Mouse (Mus musculus): ENCODE measurements around the gene Vars2. TPM values are rescaled to one million over a fixed set of nuclear protein-coding genes. Genes with fewer than 3 reads are reported as not detected.
A peak's percentile ranks its signal among the peaks of the same experiment; 100 is the strongest.

The Vars2 gene
- polyA plus RNA-seq, 1 experiment, result 13.7 TPM

DNA sequence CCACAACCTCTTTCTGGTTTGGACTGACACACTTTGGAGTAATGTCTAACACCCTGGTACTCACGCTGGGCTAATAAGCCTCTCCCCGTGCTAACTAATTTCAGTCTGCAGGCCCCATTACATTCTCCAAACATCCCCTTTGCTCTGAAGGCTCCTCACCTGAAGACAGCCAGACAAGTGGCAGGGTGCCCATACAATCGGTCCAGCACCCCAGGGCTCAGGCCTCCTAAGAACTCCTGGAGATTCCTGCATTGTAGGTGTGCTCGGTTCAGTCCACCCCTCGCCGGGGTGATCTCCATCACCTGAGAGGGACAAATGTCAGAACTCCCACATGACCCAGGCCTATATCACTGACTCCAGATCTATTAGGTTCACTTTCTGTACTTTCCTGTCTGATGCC lies 5.1 kb upstream of the Vars2 start:
- Histone ChIP-seq H3K79me2 (ENCODE audit: control insufficient read depth, insufficient read depth) (no peaks in the 10 kb centered on the region), H3K4me3 (peak overlapping the region; percentile 55), H3K36me3 (ENCODE audit: control insufficient read depth, insufficient read depth) (no peaks in the 10 kb centered on the region), H3K27me3 (ENCODE audit: control insufficient read depth, insufficient read depth, insufficient read length) (no peaks in the 10 kb centered on the region), H3K4me2 (ENCODE audit: low read depth) (peak overlapping the region; percentile 68), H3ac (ENCODE audit: control insufficient read depth, insufficient read length) (no peak overlapping the region)
- TF ChIP-seq POLR2AphosphoS2 (IDR thresholded peaks at IDR 0.05; ENCODE audit: insufficient read length, low read depth) (no peak), POLR2A (IDR thresholded peaks at IDR 0.05; ENCODE audit: insufficient read length, low read depth) (no peak), E2F4 (IDR thresholded peaks at IDR 0.05; ENCODE audit: insufficient read depth) (no peak), MYOD1 (IDR thresholded peaks at IDR 0.05; ENCODE audit: control insufficient read depth in 1 of 3, insufficient read length in 2 of 3, low read depth in 2 of 3) (no peak), USF1 (IDR thresholded peaks at IDR 0.05; ENCODE audit: low read depth) (no peak), MAX (IDR thresholded peaks at IDR 0.05; ENCODE audit: low read depth) (no peak), TCF12 (IDR thresholded peaks at IDR 0.05; ENCODE audit: insufficient read depth, poor library complexity, severe bottlenecking) (no peak), MYOG (IDR thresholded peaks at IDR 0.05; ENCODE audit: control insufficient read depth in 1 of 3, insufficient read depth in 1 of 3, insufficient read length in 2 of 3, low read depth in 2 of 3) (no peak), CEBPB (IDR thresholded peaks at IDR 0.05; ENCODE audit: insufficient read depth, poor library complexity, severe bottlenecking) (no peak), SRF (IDR thresholded peaks at IDR 0.05; ENCODE audit: control insufficient read depth, insufficient read length, low read depth) (no peak), REST (IDR thresholded peaks at IDR 0.05; ENCODE audit: insufficient read depth, insufficient read length) (no peak), TCF3 (IDR thresholded peaks at IDR 0.05; ENCODE audit: insufficient read length, low read depth) (no peak)

DNA sequence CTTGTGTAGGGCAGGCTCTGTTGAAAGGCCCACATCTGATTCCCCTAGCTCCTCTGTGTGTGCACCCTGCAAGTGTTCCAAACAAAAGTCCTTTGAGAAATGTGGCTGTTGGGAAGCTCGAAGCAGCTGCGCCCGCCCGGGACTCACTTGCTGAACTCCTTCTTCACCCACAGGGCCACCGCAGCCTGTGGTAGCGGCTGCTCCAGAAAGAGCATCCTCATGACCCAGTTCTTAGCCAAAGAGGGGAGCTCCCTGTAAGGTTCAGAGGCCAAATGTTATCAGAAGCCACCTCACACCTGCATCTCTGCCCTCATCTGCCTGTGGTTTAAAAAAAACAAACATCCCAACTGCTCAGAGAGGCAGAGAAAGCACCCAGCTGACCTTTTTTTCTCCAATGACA lies 4.5 kb upstream of the Vars2 start:
- Histone ChIP-seq H3K79me2 (ENCODE audit: control insufficient read depth, insufficient read depth) (no peaks in the 10 kb centered on the region), H3K27me3 (ENCODE audit: control insufficient read depth, insufficient read depth, insufficient read length) (no peaks in the 10 kb centered on the region), H3K4me3 (no peak overlapping the region), H3K36me3 (ENCODE audit: control insufficient read depth, insufficient read depth) (no peaks in the 10 kb centered on the region), H3K4me2 (ENCODE audit: low read depth) (no peak overlapping the region), H3ac (ENCODE audit: control insufficient read depth, insufficient read length) (no peak overlapping the region)
- TF ChIP-seq MYOG (IDR thresholded peaks at IDR 0.05; ENCODE audit: control insufficient read depth in 1 of 3, insufficient read depth in 1 of 3, insufficient read length in 2 of 3, low read depth in 2 of 3) (no peak), MYOD1 (IDR thresholded peaks at IDR 0.05; ENCODE audit: control insufficient read depth in 1 of 3, insufficient read length in 2 of 3, low read depth in 2 of 3) (no peak), TCF3 (IDR thresholded peaks at IDR 0.05; ENCODE audit: insufficient read length, low read depth) (no peak), POLR2AphosphoS2 (IDR thresholded peaks at IDR 0.05; ENCODE audit: insufficient read length, low read depth) (no peak), E2F4 (IDR thresholded peaks at IDR 0.05; ENCODE audit: insufficient read depth) (no peak), POLR2A (IDR thresholded peaks at IDR 0.05; ENCODE audit: insufficient read length, low read depth) (no peak), USF1 (IDR thresholded peaks at IDR 0.05; ENCODE audit: low read depth) (no peak), TCF12 (IDR thresholded peaks at IDR 0.05; ENCODE audit: insufficient read depth, poor library complexity, severe bottlenecking) (no peak), CEBPB (IDR thresholded peaks at IDR 0.05; ENCODE audit: insufficient read depth, poor library complexity, severe bottlenecking) (no peak), REST (IDR thresholded peaks at IDR 0.05; ENCODE audit: insufficient read depth, insufficient read length) (no peak), SRF (IDR thresholded peaks at IDR 0.05; ENCODE audit: control insufficient read depth, insufficient read length, low read depth) (no peak), MAX (IDR thresholded peaks at IDR 0.05; ENCODE audit: low read depth) (no peak)

DNA sequence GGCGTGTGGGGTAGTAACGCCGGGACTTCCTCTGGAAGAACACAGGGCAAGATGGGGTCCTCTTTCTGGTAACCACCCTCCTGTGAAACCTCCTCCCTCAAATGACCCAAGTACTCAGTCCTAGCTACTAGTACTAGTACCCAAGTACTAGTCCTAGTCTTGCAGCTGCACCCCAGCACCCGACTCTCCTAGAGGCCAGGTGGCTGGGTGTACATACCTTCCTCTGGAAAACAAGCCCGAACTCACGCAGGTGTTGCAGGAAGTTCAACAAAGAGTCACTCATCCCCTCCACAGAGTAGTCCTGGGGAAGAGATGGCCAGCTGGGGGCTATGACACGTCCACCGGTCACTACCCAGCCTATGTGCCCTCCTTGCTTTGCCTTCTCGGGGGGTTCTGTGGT lies 2.3 kb upstream of the Vars2 start:
- Histone ChIP-seq H3K27me3 (ENCODE audit: control insufficient read depth, insufficient read depth, insufficient read length) (no peaks in the 10 kb centered on the region), H3K36me3 (ENCODE audit: control insufficient read depth, insufficient read depth) (no peaks in the 10 kb centered on the region), H3ac (ENCODE audit: control insufficient read depth, insufficient read length) (no peak overlapping the region), H3K4me2 (ENCODE audit: low read depth) (no peak overlapping the region), H3K4me3 (no peak overlapping the region), H3K79me2 (ENCODE audit: control insufficient read depth, insufficient read depth) (no peaks in the 10 kb centered on the region)
- no peak for TF ChIP-seq MYOG (IDR thresholded peaks at IDR 0.05; ENCODE audit: control insufficient read depth in 1 of 3, insufficient read depth in 1 of 3, insufficient read length in 2 of 3, low read depth in 2 of 3)
- TF ChIP-seq MYOD1 (IDR thresholded peaks at IDR 0.05; ENCODE audit: control insufficient read depth in 1 of 3, insufficient read length in 2 of 3, low read depth in 2 of 3), result no peak

DNA sequence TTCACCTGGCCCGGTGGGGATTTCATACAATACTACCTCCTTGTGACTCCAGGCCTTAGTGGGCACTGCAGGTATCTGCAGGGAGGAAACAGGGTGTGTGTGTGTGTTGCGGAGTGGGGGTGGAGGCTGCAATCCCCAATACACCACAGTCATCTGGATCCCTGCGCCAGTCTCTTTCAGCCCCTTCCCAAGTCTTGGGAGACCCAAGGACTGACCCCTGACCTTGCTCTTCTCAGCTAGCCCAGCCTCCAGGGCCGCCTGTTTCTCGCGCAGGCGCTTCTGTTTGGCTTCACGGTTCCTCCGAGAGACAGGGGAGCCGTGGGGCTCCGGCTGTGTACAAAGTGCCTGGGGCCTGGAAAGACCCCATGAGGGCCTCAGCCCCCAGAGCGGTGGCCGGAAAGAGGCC lies 538 bp downstream of the Vars2 start:
- TF ChIP-seq REST (IDR thresholded peaks at IDR 0.05; ENCODE audit: insufficient read depth, insufficient read length) (no peak), POLR2AphosphoS2 (IDR thresholded peaks at IDR 0.05; ENCODE audit: insufficient read length, low read depth) (no peak), CEBPB (IDR thresholded peaks at IDR 0.05; ENCODE audit: insufficient read depth, poor library complexity, severe bottlenecking) (no peak), USF1 (IDR thresholded peaks at IDR 0.05; ENCODE audit: low read depth) (no peak), MAX (IDR thresholded peaks at IDR 0.05; ENCODE audit: low read depth) (no peak), MYOG (IDR thresholded peaks at IDR 0.05; ENCODE audit: control insufficient read depth in 1 of 3, insufficient read depth in 1 of 3, insufficient read length in 2 of 3, low read depth in 2 of 3) (no peak), TCF12 (IDR thresholded peaks at IDR 0.05; ENCODE audit: insufficient read depth, poor library complexity, severe bottlenecking) (no peak), SRF (IDR thresholded peaks at IDR 0.05; ENCODE audit: control insufficient read depth, insufficient read length, low read depth) (no peak), E2F4 (IDR thresholded peaks at IDR 0.05; ENCODE audit: insufficient read depth) (no peak), MYOD1 (IDR thresholded peaks at IDR 0.05; ENCODE audit: control insufficient read depth in 1 of 3, insufficient read length in 2 of 3, low read depth in 2 of 3) (no peak), TCF3 (IDR thresholded peaks at IDR 0.05; ENCODE audit: insufficient read length, low read depth) (no peak), POLR2A (IDR thresholded peaks at IDR 0.05; ENCODE audit: insufficient read length, low read depth) (no peak)
- no peaks in the 10 kb centered on the region for H3K36me3 ChIP-seq (ENCODE audit: control insufficient read depth, insufficient read depth)
- peak overlapping the region; percentile 36 for H3ac ChIP-seq (ENCODE audit: control insufficient read depth, insufficient read length)
- H3K27me3 ChIP-seq (ENCODE audit: control insufficient read depth, insufficient read depth, insufficient read length), result no peaks in the 10 kb centered on the region
- peak overlapping the region; percentile 76 for H3K4me3 ChIP-seq
- H3K79me2 ChIP-seq (ENCODE audit: control insufficient read depth, insufficient read depth), result no peaks in the 10 kb centered on the region
- peak overlapping the region; percentile 80 for H3K4me2 ChIP-seq (ENCODE audit: low read depth)

DNA sequence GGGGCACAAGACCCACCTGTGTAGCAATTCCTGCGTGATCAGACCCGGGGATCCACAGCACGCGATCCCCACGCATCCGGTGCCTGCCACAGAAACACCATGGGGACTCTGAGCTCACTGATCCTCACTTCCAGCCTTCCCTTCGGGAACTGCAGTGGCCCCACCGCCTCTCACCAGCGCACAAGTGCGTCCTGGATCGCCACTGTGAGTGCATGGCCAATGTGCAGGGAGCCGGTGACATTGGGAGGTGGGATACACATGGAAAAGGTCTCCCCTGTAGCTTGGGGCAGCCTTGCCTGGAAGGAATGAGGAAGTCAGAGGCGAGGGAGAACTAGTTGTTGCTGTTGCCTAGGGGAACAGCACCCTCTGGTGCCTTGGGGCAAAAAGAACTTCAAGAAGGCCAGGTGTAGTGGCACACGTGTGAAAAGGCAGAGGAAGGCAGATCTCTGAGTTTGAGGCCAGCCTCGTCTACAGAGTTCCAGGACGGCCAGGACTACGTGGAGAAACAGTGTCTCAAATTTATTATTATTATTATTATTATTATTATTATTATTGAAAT lies 1.4 kb downstream of the Vars2 start:
- H3K4me2 ChIP-seq (ENCODE audit: low read depth), result no peak overlapping the region
- H3K36me3 ChIP-seq (ENCODE audit: control insufficient read depth, insufficient read depth), result no peaks in the 10 kb centered on the region
- TF ChIP-seq MYOD1 (IDR thresholded peaks at IDR 0.05; ENCODE audit: control insufficient read depth in 1 of 3, insufficient read length in 2 of 3, low read depth in 2 of 3), result no peak
- TF ChIP-seq POLR2AphosphoS2 (IDR thresholded peaks at IDR 0.05; ENCODE audit: insufficient read length, low read depth), result no peak
- TF ChIP-seq USF1 (IDR thresholded peaks at IDR 0.05; ENCODE audit: low read depth), result no peak
- TF ChIP-seq REST (IDR thresholded peaks at IDR 0.05; ENCODE audit: insufficient read depth, insufficient read length), result no peak
- no peak for TF ChIP-seq TCF12 (IDR thresholded peaks at IDR 0.05; ENCODE audit: insufficient read depth, poor library complexity, severe bottlenecking)
- TF ChIP-seq E2F4 (IDR thresholded peaks at IDR 0.05; ENCODE audit: insufficient read depth), result no peak
- TF ChIP-seq MAX (IDR thresholded peaks at IDR 0.05; ENCODE audit: low read depth), result no peak
- TF ChIP-seq POLR2A (IDR thresholded peaks at IDR 0.05; ENCODE audit: insufficient read length, low read depth), result no peak
- no peak for TF ChIP-seq TCF3 (IDR thresholded peaks at IDR 0.05; ENCODE audit: insufficient read length, low read depth)
- no peak for TF ChIP-seq CEBPB (IDR thresholded peaks at IDR 0.05; ENCODE audit: insufficient read depth, poor library complexity, severe bottlenecking)
- TF ChIP-seq SRF (IDR thresholded peaks at IDR 0.05; ENCODE audit: control insufficient read depth, insufficient read length, low read depth), result no peak
- no peak for TF ChIP-seq MYOG (IDR thresholded peaks at IDR 0.05; ENCODE audit: control insufficient read depth in 1 of 3, insufficient read depth in 1 of 3, insufficient read length in 2 of 3, low read depth in 2 of 3)
- H3K4me3 ChIP-seq, result peak overlapping the region; percentile 76
- no peaks in the 10 kb centered on the region for H3K27me3 ChIP-seq (ENCODE audit: control insufficient read depth, insufficient read depth, insufficient read length)
- no peak overlapping the region for H3ac ChIP-seq (ENCODE audit: control insufficient read depth, insufficient read length)
- H3K79me2 ChIP-seq (ENCODE audit: control insufficient read depth, insufficient read depth), result no peaks in the 10 kb centered on the region
